Mouse (Mus musculus) heart, adult 9 months (tissue): Measurements from ENCODE around the gene Fanca.

Experiments
- DNase-seq, 2 experiments: peaks; one replicate each; pipeline ENCODE4 v3.0.0; 2022; ENCODE audit warnings: low spot score in 2 of 2

The Fanca gene

DNA sequence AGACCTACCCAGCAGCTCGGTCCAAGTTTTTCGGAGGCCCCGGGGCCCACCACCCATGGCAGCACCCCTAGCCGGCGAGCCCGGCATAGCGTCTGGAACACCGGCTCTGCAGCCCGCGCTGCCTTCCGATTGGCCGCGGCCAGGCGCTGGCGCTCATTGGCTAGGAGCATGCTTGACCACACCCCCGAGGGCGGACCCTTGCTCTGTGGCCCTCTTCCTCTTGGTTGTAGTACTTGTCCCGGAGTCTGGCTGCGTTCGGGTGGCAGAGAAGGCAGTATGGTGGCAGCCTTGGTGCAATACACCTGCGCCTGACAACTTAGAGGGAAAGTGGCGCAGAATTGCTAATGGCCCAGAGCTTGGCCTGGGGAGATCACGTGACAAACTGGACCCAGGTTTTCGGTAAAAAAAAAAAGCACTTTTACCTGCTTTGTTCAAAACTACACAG, at the start of gene Fanca:
Fanca (minus strand) TSS at position 110 of the 445 bp plus-strand sequence.
- DNase-seq, result peak; percentile 89 to 90

- peak; percentile 30 to 71 for DNase-seq
These were observed 42.8 kb upstream of the Fanca start for GRCm38 (mm10) chr8:123361082-123361739.

- no peak for DNase-seq
These were observed 34.8 kb upstream of the Fanca start for GRCm38 (mm10) chr8:123353216-123353615.

GRCm38 (mm10) chr8:123352786-123353185, 34.4 kb upstream of the Fanca start:
- no peak for DNase-seq

DNA sequence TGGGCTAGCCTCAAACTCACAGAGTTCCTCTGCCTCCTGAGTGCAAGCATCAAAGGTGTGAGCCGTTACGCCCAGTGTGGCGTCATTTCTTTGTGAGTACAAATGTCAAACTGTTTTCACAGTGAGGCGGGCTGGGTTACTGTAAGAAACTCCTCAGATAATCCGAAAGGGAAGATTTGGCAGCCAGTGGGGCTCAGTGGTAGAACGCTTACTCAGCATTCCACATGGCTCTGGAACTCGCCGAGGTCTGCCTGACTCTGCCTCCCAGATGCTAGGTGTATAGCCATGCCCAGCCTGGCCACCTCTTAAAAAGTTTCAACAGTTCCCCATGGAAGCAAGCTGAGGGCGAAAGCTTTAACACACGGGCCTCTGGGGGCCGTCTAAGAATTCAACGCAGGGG, 33.7 kb upstream of the Fanca start:
- no peak for DNase-seq

- no peak for DNase-seq
These were observed 30.7 kb upstream of the Fanca start for GRCm38 (mm10) chr8:123349073-123349472.

DNA sequence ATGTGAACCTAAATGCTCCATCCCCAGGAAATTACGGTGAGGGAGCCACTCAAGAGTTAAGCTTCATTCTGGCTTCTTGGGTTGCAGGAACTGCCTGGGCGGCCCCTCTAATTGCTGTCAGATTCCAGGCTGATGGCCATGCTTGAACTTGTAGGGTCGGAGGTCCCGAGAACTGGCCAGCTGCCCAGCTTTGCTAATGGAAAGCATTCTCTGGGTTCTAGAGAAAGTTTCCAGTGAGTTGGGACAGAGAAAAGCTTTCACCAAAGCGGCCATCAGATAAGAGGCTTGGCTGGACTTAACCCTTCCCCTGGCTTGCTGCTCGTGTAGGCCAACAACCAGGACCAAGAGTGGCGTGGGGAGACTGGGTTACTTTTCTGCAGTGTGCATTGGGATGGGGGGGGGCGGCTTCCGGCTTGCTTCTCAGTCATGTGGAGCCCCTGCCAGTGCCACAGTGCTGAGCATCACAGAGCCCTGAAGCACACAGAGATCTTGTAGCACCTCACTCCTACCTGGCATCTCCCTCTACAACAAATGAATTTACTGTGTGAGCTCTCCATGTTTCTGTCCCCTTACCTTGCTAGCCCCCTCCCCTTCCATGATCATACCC, 30.0 kb upstream of the Fanca start:
- peak; percentile 13 to 17 for DNase-seq

DNA sequence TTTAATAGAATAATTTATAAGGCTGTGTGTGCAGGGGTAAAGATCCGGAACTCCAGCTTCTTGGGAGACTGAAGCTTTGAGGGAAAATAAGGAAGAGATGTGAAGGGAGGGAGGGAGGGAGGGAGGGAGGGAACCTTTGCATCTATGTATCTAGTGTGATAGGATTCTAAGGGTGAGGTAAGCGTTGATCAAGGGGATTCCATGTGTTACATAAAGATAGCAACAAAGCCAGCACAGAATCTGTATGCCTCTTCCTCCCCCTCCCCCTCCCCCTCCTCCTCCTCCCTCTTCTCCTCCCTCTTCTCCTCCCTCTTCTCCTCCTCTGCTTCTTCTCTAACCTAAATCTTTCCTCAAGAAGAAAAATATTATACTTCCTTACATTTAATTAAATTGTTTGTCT, 28.9 kb upstream of the Fanca start:
- no peak for DNase-seq

DNA sequence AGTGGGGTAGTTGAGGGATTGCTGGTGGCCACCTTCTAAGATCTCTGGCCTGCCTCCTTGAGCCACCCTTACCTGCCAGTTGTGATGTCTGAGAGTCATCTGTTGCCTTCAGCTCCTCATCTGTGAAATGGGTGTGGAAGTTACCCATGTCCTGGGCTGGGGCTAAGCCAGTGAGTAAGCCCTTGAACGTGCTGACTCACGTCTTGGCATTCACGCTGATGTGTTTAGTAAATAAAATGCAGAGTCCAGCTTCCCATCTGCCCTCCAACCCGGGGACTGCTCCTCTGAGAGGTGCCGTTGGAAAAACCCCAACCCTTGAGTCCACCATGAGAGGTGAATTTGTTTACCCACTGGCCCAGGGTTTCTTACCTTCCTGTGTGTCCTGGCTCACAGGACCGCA, 27.5 kb upstream of the Fanca start:
- DNase-seq, result no peak

DNA sequence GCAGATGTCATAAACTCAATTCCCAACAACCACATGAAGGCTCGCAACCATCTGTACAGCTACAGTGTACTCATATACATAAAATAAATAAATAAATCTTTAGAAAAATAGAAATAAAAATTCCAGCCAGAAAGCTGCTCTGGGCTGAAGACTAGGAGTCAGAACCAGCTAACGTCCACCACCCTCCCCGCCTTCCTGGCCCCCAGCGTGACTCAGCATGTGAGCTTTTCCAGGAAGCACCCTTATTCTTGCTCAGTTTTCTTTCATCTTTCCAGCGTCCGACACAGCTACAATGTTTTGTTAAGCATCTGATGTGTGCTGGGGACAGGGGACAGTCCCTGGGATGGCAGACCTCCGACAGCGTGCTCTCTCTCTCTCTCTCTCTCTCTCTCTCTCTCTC, 26.8 kb upstream of the Fanca start:
- no peak for DNase-seq

DNA sequence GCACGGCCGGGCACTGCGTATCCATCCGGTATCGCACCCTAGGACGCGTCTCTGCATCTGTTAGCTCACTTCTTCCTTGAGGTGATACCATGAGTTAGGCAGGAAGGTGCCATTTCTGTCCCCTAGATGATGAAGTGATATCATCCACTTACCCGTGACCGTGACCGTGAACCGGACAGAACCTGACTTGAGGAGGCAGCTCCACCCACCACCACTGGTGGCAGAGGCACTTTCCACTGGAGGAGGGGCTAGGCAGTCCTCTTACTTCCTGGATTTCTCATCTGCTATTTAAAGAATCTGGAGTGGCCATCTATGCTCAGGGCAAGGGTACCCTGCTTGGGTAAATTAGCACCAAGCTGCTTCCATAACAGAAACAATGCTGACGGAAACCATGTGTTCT, 25.0 kb upstream of the Fanca start:
- no peak for DNase-seq

GRCm38 (mm10) chr8:123342911-123343310, 24.5 kb upstream of the Fanca start:
- DNase-seq, result no peak

DNA sequence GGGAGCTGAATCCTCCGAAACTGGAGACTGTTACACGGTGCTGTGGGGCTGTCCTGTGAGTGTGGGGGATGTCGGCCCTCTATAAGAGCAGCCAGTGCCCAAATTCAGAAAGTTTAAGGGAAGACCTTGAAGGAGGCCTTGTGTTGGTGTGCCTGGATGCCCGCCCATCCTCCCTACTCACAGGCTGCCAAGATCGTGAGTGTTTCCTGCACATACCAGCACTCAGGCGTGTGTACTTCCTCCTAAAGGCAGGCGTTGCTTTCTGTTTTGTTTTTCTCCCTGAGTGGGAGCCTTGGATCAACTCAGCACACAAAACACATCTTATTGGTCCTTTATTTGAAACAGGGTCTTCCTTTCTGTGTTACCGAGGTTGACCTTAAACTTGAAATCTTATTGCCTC, 23.9 kb upstream of the Fanca start:
- no peak for DNase-seq

- no peak for DNase-seq
These were observed 23.0 kb upstream of the Fanca start for GRCm38 (mm10) chr8:123341040-123342015.

DNA sequence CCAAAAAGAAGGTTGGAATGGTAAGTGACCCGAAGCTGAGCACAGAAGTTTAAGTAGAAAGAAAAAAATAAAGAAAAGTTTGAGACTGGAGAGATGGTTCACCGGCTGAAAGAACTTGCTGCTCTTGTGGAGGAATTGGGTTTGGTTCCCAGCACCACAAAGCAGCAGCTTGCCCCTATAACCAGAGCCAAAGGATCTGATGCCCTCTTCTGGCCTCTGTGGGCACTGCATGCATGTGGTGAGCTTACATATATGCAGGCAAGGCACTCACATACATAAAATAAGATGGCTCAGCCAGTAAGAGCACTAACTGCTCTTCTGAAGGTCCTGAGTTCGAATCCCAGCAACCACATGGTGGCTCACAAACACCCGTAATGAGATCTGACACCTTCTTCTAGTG, 21.7 kb upstream of the Fanca start:
- DNase-seq, result no peak

GRCm38 (mm10) chr8:123337475-123337874, 19.1 kb upstream of the Fanca start:
- no peak for DNase-seq

GRCm38 (mm10) chr8:123334467-123334866, 16.1 kb upstream of the Fanca start:
- no peak for DNase-seq

DNA sequence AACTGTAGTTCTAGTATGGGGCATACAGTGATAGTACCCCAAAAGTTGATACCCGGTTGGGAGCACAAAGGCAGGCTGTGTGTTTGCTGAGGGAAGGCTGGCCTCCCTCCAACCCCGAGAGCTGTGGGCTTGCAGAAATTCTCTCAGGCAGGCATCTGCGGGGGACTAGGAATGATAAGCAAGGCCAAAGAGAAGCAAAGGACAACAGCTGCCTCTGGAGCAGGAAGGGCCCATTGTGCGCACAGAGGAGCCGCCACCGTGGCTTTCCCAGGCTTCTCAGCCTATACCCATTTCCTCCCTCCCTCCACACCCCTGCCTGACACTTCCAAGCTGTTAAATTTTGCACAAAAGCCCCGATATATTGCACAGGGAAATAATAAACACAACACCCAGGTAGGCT, 15.5 kb upstream of the Fanca start:
- no peak for DNase-seq

DNA sequence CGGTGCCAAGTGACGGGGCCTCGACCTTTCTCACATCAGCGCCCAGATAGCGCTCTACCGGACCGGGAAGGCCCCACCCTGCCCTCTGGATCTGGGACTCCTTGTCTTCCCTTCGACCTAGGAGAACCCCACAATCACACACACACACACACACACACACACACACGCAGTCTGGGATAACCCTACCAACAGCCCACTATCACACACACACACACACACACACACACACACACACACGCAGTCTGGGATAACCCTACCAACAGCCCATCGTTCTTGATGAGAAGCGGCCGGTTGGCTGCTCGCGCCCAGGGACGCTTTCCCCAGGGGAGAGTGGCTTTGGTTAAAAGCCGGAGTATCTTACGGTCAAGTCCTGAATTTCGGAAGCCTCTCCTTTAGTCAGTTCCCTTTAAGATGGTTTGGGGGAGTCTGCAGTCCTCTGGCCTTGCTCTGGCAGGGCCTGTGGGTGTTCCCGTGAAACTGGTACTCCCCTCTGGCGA, 14.8 kb upstream of the Fanca start:
- no peak for DNase-seq

DNA sequence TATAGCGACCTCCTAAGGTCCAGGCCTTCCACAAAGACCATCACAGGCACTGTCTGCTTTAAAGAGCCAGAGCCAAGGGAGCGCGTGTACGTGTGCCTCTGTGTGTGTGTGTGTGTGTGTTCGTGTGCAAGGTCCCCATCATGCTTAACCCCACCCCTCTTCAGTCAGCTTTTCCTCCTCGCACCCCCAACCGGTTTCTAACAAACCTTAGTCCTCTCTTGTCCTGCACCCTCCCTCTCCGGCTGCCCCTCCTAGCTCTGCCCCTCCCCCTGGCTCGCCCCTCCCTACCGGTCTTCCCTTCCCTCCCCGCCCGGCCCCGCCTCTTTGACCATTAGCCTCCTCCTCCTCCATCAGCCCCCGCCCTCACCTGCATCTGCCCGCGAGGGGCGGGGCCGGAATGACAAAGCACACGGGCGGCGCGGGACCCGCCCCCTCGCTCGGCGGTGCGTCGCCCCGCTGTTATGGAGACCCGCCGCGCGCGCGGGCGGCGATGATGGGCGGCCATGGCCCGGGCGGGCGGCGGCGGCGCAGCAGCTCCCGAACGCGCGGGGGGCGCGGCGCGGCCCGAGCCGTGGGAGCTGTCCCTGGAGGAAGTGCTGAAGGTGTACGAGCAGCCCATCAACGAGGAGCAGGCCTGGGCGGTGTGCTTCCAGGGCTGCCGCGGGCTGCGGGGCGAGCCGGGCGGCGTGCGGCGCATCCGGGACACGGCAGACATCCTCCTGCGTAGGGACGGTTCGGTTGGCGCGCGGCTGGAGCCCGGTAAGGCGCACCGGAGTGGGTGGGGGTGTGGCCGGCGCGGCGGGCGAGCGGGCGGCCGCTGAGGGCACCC, 14.1 kb upstream of the Fanca start, which contains the start of gene Spire2:
Spire2 (plus strand) TSS at position 452 of the 829 bp plus-strand sequence.
- peak; percentile 16 to 40 for DNase-seq

DNA sequence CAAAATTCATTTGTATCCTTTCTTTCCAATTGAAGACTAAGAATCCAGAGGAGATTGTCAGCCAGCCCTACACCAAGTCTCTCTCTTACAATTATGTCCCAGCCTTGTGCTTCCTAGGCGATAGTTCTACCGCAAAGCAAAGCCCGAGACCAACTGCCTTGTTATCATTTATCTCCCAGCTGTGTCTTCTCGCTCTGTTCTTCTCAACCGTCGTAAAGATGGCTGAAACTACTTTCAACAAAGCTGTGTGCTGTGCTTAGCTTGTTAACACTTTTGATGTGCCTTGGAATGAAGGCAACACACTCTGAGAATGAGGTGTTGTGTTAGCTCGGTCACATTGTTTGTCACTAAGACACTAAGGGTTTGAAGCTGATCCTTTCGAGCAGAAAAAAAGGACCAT, 13.4 kb upstream of the Fanca start:
- no peak for DNase-seq
